12 mouse cellular contexts compared by ENCODE assay signal in the genomic region with DNA sequence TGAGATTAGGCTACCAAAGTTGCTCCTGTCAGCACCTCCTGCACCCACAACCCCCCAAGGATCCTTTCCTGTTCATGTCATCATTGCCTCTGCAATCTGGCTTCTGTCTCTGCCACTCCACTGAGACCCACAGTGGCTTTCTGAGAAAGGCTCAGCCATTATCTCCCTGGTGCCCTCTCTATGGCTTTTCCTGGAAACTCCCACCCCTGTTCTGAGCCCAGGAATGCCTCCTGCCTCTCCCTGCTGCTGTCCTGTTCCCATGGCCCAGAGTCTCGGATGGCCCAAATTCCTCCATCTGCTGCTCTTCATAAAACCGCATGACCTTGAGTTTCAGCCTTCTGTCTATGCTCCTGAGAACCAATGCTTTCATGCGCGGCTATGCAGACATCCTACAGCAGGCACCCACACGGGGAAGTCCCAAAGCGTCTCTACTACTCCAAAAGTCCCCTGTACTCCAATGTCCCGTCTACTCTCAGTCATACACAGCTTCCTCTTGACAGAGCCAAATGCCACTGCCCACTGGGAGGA.
DNase-seq lines count a peak whose midpoint lies in the region; ATAC-seq and TF ChIP-seq lines count a peak whose summit lies in the region.
"Had no signal": no experiment of that assay in that cellular context is flagged by ENCODE, and none has a peak within 500 bp of the region (broad histone marks: within the 10 kb centered on the region; RNA-seq: fewer than 3 reads in every experiment).

No protein-coding gene starts in this region.

- H3K9me3 ChIP-seq in heart, embryonic 14.5 days (ENCODE audit: control insufficient read depth, low read length) = no peaks in the 10 kb centered on the region
- H3K9me3 ChIP-seq in forebrain, embryonic 12.5 days = no peaks in the 10 kb centered on the region
- no peaks in the 10 kb centered on the region for H3K9me3 ChIP-seq in intestine, postnatal 0 days (ENCODE audit: control insufficient read depth)
- H3K9me3 ChIP-seq: hindbrain, embryonic 12.5 days; midbrain, embryonic 15.5 days had no signal

- no peak overlapping the region for H3K4me3 ChIP-seq in cerebellum, adult 2 months (replicated peaks; ENCODE audit: insufficient read depth, low read depth, low read length)
- H3K4me3 ChIP-seq in heart, embryonic 14.5 days (ENCODE audit: control insufficient read depth in 1 of 2, insufficient read depth in 1 of 2, low read depth in 1 of 2, low read length in 2 of 2) = no peak overlapping the region
- H3K4me3 ChIP-seq in forebrain, embryonic 12.5 days (replicated peaks) = no peak overlapping the region
- no peak overlapping the region for H3K4me3 ChIP-seq in intestine, postnatal 0 days (ENCODE audit: low read depth, low read length)
- H3K4me3 ChIP-seq: hindbrain, embryonic 12.5 days; midbrain, embryonic 15.5 days had no signal

- no peak for TF ChIP-seq POLR2A in cerebellum, adult 2 months (IDR thresholded peaks at IDR 0.05; ENCODE audit: borderline replicate concordance, insufficient read depth, low read length)

- ATAC-seq in heart, embryonic 14.5 days (ENCODE audit: insufficient number of reproducible peaks, insufficient read depth, low FRiP score, low read depth) = peak; percentile 78
- no peak for ATAC-seq in forebrain, embryonic 12.5 days (ENCODE audit: low FRiP score)
- no peak for ATAC-seq in intestine, postnatal 0 days
- ATAC-seq: midbrain, embryonic 15.5 days had no signal

- H3K36me3 ChIP-seq in heart, embryonic 14.5 days (ENCODE audit: control insufficient read depth, insufficient read depth, low read length) = no peaks in the 10 kb centered on the region
- H3K36me3 ChIP-seq in forebrain, embryonic 12.5 days (replicated peaks) = no peaks in the 10 kb centered on the region
- no peaks in the 10 kb centered on the region for H3K36me3 ChIP-seq in intestine, postnatal 0 days (ENCODE audit: control insufficient read depth, insufficient read depth)
- H3K36me3 ChIP-seq: hindbrain, embryonic 12.5 days; midbrain, embryonic 15.5 days had no signal

- peak overlapping the region; percentile 30 for H3K4me2 ChIP-seq in heart, embryonic 14.5 days (ENCODE audit: low read length)
- H3K4me2 ChIP-seq in forebrain, embryonic 12.5 days = no peak overlapping the region
- no peak overlapping the region for H3K4me2 ChIP-seq in intestine, postnatal 0 days (replicated peaks; ENCODE audit: low read depth)
- H3K4me2 ChIP-seq: hindbrain, embryonic 12.5 days; midbrain, embryonic 15.5 days had no signal

- H3K4me1 ChIP-seq in cerebellum, adult 2 months (ENCODE audit: control insufficient read depth, insufficient read depth, low read length) = peaks cover 60% of the 10 kb centered on the region
- H3K4me1 ChIP-seq in heart, embryonic 14.5 days (ENCODE audit: control insufficient read depth in 2 of 2, insufficient read depth in 2 of 2, low read length in 2 of 2) = peaks cover 68 to 86% of the 10 kb centered on the region in 2 experiments
- peaks cover 6% of the 10 kb centered on the region for H3K4me1 ChIP-seq in forebrain, embryonic 12.5 days
- H3K4me1 ChIP-seq in intestine, postnatal 0 days (replicated peaks; ENCODE audit: control insufficient read depth, insufficient read depth, low read length) = no peaks in the 10 kb centered on the region
- H3K4me1 ChIP-seq: midbrain, embryonic 15.5 days had no signal

- DNase-seq in A20 (ENCODE audit: low read depth, low spot score) = peak; percentile 52
- peak; percentile 43 for DNase-seq in CD4-positive helper T cell, adult 2 months (ENCODE audit: low read depth, low spot score)
- DNase-seq in cerebellum, adult 2 months = peak; percentile 71 to 81
- DNase-seq in frontal cortex, postnatal 14 days (ENCODE audit: low spot score in 2 of 2) = no peak
- DNase-seq: lung, postnatal 14 days; right cerebral cortex, postnatal 4 days; thymus, adult 18-20 months had no signal

- no peak for TF ChIP-seq CTCF in cerebellum, adult 2 months (IDR thresholded peaks at IDR 0.05; ENCODE audit: borderline replicate concordance, insufficient read depth, low read depth, low read length)
- TF ChIP-seq CTCF in intestine, postnatal 0 days (IDR thresholded peaks at IDR 0.05; ENCODE audit: low read depth) = no peak

- no peaks in the 10 kb centered on the region for H3K27me3 ChIP-seq in cerebellum, adult 2 months (ENCODE audit: control insufficient read depth, insufficient read depth, low read length)
- no peaks in the 10 kb centered on the region for H3K27me3 ChIP-seq in heart, embryonic 14.5 days (ENCODE audit: control insufficient read depth, insufficient read depth, low read length)
- no peaks in the 10 kb centered on the region for H3K27me3 ChIP-seq in forebrain, embryonic 12.5 days
- no peaks in the 10 kb centered on the region for H3K27me3 ChIP-seq in intestine, postnatal 0 days (replicated peaks; ENCODE audit: control insufficient read depth, insufficient read depth, low read length)
- H3K27me3 ChIP-seq: hindbrain, embryonic 12.5 days; midbrain, embryonic 15.5 days had no signal

- H3K27ac ChIP-seq in cerebellum, adult 2 months (ENCODE audit: insufficient read depth, low read length) = peak overlapping the region; percentile 81
- peak overlapping the region; percentile 83 to 90 for H3K27ac ChIP-seq in heart, embryonic 14.5 days (replicated peaks in 1 of 2; ENCODE audit: control insufficient read depth in 1 of 2, insufficient read depth in 1 of 2, low read depth in 2 of 2, low read length in 2 of 2)
- H3K27ac ChIP-seq in forebrain, embryonic 12.5 days = no peak overlapping the region
- H3K27ac ChIP-seq in intestine, postnatal 0 days (ENCODE audit: low read depth, low read length) = no peak overlapping the region
- H3K27ac ChIP-seq: hindbrain, embryonic 12.5 days; midbrain, embryonic 15.5 days had no signal

- 10% methylated on average over 7 of the region's 7 CpGs for WGBS in cerebellum, adult 2 months
- 21% methylated on average over 7 of the region's 7 CpGs for WGBS in heart, embryonic 14.5 days
- WGBS in forebrain, embryonic 12.5 days = 88% methylated on average over 7 of the region's 7 CpGs
- WGBS in intestine, postnatal 0 days = 83% methylated on average over 7 of the region's 7 CpGs

- peak overlapping the region; percentile 35; the same call in 1 of the 2 replicates for H3K9ac ChIP-seq in heart, embryonic 14.5 days (ENCODE audit: low read length)
- H3K9ac ChIP-seq in forebrain, embryonic 12.5 days = no peak overlapping the region
- H3K9ac ChIP-seq in intestine, postnatal 0 days (ENCODE audit: low read depth, low read length) = no peak overlapping the region
- H3K9ac ChIP-seq: hindbrain, embryonic 12.5 days; midbrain, embryonic 15.5 days had no signal

Comparison
In these comparisons a context has a peak if more than half of its experiments do, and no peak if none do; other contexts are left out.
1. DNase-seq: peak in A20 (single experiment), CD4-positive helper T cell, adult 2 months (single experiment) and cerebellum, adult 2 months (2 of 2); none in frontal cortex, postnatal 14 days (0 of 2).
2. H3K27ac ChIP-seq: peak in cerebellum, adult 2 months (single experiment) and heart, embryonic 14.5 days (2 of 2); none in forebrain, embryonic 12.5 days (single experiment) and intestine, postnatal 0 days (single experiment).